Mouse (Mus musculus) bone marrow macrophage, adult 2 months (primary cell): ENCODE data around the gene 4930548H24Rik. TPM values are rescaled to one million over a fixed set of nuclear protein-coding genes. Genes with fewer than 3 reads are reported as not detected.
"Not testable (repeated sequence)": the region's sequence is repeated elsewhere in the genome, so short reads cannot be mapped to it uniquely, and the experiment has no call there.

ENCODE experiments used
- H3K27ac ChIP-seq: 2 replicates; pipeline ENCODE4 v1.5.1; 2012; ENCODE audit warnings: low read depth, low read length; ENCODE audit not compliant: insufficient read depth
- H3K4me1 ChIP-seq: 2 replicates; pipeline ENCODE4 v1.6.1; 2012; ENCODE audit warnings: low read length; ENCODE audit not compliant: control insufficient read depth, insufficient read depth
- H3K4me3 ChIP-seq: 2 replicates; pipeline ENCODE4 v1.5.1; 2012; ENCODE audit warnings: mild to moderate bottlenecking, low read length, moderate library complexity; ENCODE audit not compliant: insufficient read depth
- CTCF ChIP-seq: IDR thresholded peaks from 2 replicates; pipeline ENCODE4 v1.5.1; 2012; ENCODE audit warnings: low read depth, mild to moderate bottlenecking, low read length, moderate library complexity
- POLR2A ChIP-seq: IDR thresholded peaks from 2 replicates; pipeline ENCODE4 v1.6.1; 2012; ENCODE audit warnings: mild to moderate bottlenecking, low read depth, low read length, borderline replicate concordance
- polyA plus RNA-seq: library from polyadenylated mRNA; stranded (reverse); fragments of >200 nt; gene quantifications from 2 replicates; pipeline ENCODE4 v1.2.4, GENCODE M21; 2012; ENCODE audit not compliant: missing spikeins, insufficient read depth, insufficient read length

The 4930548H24Rik gene
- polyA plus RNA-seq, 1 experiment: not detected

DNA sequence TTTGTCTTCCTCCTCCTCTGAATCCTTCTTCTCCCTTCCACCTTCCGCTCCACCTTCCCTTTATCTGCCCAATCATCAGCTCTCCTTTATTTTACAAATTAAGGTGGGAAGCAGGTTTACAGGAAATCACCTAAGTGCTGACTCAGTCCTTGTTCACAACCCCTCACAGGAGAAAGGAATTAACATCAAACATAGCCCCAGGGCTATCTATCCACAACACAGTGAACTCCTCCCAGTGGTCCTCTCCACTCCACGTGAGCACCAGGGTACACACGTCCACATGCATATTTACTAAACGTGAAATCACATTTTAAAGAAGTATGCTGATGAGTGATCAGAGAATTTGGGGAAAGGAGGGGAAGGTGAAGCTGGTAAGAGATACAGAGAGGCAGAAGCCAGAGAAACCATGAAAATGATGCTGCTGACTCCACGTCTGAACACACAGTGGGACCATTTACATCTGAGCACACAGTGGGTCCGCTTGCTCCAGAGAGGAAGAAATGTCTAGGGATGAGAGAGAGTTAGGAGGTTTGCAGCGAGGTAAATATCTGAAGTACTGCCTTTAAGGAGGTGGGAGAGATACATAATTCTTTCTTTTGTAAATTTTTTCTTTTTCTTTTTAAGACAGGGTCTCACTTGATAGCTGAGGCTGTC lies 3.7 kb downstream of the 4930548H24Rik start:
- TF ChIP-seq POLR2A (no peak), CTCF (no peak)
- Histone ChIP-seq H3K4me1 (peaks cover 8% of the 10 kb centered on the region), H3K27ac (no peak overlapping the region), H3K4me3 (no peak overlapping the region)

DNA sequence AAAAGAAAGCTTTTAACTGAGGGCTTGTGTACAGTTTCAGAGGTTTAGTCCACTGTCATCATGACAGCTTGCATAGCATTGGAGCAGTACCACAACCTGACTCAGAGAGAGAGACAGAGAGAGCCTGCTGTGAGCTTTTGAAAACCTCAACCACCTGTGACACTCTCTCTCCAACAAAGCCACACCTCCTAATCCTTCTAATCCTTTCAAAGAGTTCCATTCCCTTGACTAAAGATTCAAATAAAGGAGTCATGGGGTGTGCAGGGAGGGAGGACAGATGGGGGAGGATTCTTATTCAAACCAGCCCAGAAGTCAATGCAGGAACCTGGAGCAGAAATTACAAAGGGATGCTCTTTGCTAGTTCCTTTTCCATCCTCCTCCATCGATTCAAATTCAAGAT lies 6.5 kb downstream of the 4930548H24Rik start:
- no peak for TF ChIP-seq CTCF
- TF ChIP-seq POLR2A: no peak

DNA sequence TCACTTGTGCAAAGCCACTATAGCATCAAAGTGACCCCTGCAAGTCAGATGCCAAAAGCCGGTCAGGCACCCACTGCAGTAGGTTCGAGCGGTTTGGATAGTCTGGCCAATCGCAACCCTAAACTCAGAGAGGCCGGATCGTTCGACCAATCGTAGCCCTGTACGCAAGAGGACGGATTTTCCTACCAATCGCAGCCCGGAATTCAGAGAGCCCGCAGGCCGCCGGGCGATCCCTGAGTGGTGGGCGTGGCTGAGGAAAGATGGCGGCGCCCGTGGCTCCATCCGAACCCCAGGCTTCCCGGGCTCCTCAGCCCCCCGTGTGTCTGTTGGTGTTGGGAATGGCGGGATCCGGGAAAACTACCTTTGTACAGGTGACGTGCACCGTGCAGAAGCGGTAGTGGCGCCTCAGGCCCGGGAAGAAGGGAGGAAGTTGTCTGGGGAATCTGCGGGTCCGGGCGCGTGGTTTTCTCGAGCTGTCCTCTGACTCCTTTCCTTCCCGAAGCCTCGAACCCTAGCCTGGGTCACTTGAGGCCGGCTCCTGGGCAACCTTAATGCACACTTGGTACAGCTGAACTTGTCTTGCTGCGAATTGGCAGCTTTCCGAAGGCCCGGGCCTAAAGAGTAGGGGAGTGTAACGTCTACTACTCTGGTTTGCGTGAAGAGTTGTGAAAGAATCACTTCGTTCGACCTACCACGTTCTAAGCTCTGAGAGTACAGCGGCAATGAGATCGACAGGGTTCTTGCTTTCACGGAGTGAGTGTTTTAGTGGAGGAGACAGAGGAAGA lies 9.2 kb downstream of the 4930548H24Rik start, which contains the start of gene Gpn1:
Gene Gpn1, plus strand, starts transcription at position 229 of the 785 bp plus-strand sequence.
- peaks cover 7% of the 10 kb centered on the region for H3K4me1 ChIP-seq
- no peak within 1 kb of the TSS for H3K27ac ChIP-seq
- TF ChIP-seq POLR2A: no peak
- TF ChIP-seq CTCF: no peak

More for the DNA sequence above, 6.5 kb downstream of the 4930548H24Rik start:
- Histone ChIP-seq H3K4me3 (no peak overlapping the region), H3K4me1 (peaks cover 14% of the 10 kb centered on the region), H3K27ac (no peak overlapping the region)

DNA sequence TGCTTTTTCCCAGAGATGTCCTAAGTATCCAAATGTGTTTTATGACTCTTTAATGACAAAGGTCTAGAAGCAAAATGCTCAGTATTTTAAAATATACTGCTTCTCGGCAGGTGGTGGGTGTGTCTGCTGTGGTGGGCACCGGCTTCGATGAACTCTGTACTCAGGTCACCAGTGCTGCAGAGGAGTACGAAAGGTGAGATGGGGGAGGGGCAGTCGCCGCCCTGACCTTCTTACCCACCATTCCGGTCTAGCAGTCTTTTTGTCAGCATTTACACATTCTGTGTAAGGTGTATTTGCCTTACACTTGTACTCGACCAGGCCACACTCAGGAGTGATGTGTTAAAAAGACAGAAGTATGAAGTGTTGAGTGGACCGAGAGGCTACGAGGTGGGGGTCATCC lies 19.3 kb downstream of the 4930548H24Rik start:
- Histone ChIP-seq H3K4me1 (peaks cover 4% of the 10 kb centered on the region), H3K4me3 (no peak overlapping the region), H3K27ac (no peak overlapping the region)
- TF ChIP-seq CTCF: no peak
- TF ChIP-seq POLR2A: no peak

More for the DNA sequence above, 9.2 kb downstream of the 4930548H24Rik start, which contains the start of gene Gpn1:
- H3K4me3 ChIP-seq: peak within 1 kb of the TSS; percentile 92

DNA sequence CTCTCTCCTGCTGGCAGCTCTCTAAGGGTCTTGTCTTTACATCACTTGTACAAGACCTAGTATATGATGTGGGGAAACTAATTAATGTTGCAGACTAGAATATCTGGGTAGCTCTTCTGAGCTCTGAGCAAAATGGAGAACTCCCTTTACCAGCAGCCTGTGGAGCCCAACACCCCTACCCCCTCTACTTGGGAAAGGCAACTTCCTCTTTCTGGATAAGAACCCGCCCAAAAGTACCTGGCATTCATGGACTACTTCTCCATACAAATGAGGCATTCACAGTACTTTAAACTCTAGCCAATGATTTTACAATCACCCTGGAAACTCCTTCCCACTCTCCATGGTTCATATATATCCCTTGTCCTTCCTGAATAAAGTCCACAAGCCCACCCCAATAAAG lies 26.9 kb downstream of the 4930548H24Rik start:
- peak overlapping the region; percentile 30; the same call in 1 of the 2 replicates for H3K27ac ChIP-seq
- H3K4me1 ChIP-seq: peaks cover 23% of the 10 kb centered on the region
- no peak for TF ChIP-seq POLR2A
- no peak for TF ChIP-seq CTCF
- H3K4me3 ChIP-seq: no peak overlapping the region

DNA sequence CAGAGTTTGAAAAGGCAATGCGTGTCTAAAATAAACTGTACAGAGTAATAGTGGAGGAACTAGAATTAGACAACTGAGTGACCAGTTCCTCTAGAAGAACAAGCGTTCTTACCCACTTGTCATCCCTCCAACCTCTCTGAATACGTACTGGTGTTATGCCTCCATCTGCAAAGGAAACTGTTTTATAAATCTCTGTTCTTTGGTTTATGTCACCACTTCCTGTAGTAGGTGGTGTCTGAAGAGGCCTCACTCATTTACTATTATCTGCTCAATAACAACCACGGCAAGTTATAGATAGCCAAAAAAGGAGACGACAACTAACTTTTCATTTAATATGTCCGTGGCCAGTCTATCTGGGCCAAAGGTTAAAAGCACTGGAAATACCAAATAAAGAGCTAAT lies 35.0 kb downstream of the 4930548H24Rik start:
- Histone ChIP-seq H3K4me1 (peaks cover 3% of the 10 kb centered on the region), H3K4me3 (no peak overlapping the region), H3K27ac (no peak overlapping the region)
- no peak for TF ChIP-seq CTCF
- TF ChIP-seq POLR2A: no peak

DNA sequence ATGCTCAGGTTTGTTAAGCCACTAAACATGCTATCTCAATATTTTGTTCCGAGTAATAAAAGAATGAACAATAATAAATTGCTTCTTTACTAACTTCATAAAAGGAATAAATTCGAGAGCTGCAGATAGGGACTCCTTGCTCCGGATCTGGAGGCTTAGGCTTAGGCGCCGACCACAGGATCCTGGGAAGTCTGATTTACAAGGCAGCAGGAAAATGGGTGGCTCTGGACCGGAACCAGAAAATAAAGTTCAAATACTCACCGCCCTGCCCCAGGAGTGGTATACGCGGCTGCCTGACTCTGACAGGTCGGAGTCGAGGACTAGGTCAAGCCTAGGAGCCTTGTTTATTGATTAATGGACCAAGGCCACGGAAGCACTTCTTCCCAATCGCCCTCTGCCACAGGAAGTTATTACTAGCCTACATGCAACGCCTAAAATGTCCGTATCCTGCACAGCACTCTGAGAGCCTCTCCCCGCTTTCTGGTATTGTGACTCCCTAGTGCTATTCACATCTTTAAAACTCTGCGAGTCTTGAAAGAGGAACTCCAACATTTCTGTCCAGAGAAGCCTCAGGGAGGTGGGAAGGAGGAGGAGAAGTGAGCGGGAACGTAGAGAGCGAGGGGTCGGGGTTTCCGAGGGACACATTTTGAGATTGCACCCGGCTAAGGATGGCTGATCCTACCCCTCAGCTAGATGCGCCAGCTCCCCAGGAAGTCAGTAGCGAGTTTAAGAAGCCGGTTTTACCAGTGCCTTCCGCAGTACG lies 41.0 kb downstream of the 4930548H24Rik start, which contains the start of gene Slc4a1ap:
Gene Slc4a1ap, plus strand, starts transcription at position 642 of the 763 bp plus-strand sequence.
- Histone ChIP-seq H3K4me3 (peak within 1 kb of the TSS; percentile 97), H3K27ac (peak within 1 kb of the TSS; percentile 91), H3K4me1 (peaks cover 9% of the 10 kb centered on the region)
- TF ChIP-seq POLR2A (no peak), CTCF (no peak)

DNA sequence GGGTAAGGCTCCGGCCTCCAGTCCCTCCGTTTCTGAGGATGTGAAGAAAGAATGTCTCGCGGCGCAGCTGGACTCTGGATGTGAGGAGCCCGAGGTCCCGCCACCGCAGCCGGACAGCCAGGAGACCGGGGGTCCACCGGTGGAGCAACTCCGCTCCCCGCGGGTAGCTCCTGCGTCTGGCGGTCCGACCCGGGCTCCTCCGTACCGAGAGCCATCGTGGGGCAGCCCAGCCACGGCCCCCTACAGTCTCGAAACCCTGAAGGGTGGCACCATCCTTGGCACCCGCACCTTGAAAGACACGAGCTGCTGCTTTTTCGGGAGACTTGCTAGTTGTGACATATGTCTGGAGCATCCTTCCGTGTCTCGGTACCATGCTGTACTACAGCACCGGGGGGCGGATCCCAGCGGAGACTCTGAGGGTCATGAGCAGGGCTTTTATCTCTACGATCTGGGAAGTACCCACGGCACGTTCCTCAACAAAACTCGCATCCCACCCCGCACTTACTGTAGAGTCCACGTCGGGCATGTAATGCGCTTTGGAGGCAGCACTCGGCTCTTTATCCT lies 41.7 kb downstream of the 4930548H24Rik start:
- Histone ChIP-seq H3K4me1 (peaks cover 9% of the 10 kb centered on the region), H3K27ac (peak overlapping the region; percentile 91; the same call in 1 of the 2 replicates), H3K4me3 (peak overlapping the region; percentile 97)
- no peak for TF ChIP-seq POLR2A
- TF ChIP-seq CTCF: no peak

DNA sequence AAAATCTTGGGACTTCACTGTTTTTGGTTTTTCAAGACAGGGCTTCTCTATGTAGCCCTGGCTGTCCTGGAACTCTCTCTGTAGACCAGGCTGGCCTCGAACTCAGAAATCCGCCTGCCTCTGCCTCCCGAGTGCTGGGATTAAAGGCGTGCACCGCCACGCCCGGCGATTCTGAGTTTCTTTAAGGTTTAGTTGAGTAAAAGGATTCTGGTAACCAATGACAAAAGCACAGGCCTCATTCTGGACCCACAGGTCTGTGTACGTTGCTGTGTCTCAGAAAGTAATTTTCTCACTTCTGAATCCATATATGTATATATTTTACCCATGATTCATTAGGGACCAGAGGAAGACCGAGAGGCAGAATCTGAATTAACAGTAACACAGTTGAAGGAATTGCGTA lies 42.2 kb downstream of the 4930548H24Rik start, which contains the start of gene Supt7l:
Gene Supt7l, minus strand, starts transcription at position 101 of the 400 bp plus-strand sequence.
- H3K4me3 ChIP-seq: peak within 1 kb of the TSS; percentile 97
- H3K4me1 ChIP-seq: not testable (repeated sequence)
- H3K27ac ChIP-seq: peak within 1 kb of the TSS; percentile 91

DNA sequence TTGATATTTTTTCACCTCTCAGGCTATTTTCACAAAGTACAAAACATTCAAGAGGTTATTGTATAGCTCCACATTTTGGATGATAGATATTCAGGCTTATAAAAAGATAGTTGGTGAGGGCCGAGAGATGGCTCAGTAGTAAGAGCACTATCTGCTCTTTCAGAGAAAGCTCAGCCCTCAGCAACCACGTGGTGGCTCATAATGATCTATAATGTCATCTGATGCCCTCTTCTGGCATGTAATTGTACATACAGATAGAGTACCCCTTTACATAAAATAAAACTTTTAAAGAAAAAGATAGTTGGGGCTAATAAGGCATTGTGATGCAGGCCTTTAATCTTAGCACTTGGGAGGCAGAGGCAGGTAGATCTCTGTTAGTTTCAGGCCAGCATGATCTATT lies 43.0 kb downstream of the 4930548H24Rik start:
- H3K27ac ChIP-seq: no peak overlapping the region
- TF ChIP-seq POLR2A (no peak), CTCF (no peak)
- no peak overlapping the region for H3K4me3 ChIP-seq
- peaks cover 9% of the 10 kb centered on the region for H3K4me1 ChIP-seq
